Mouse (Mus musculus) small intestine, adult 2 months (tissue): ENCODE measurements around the gene Tspan12.

Experiments used
- CTCF ChIP-seq: fragments of 200-500 bp; IDR thresholded peaks from 2 replicates; pipeline ENCODE4 v1.5.1; 2012; ENCODE audit warnings: low read depth, mild to moderate bottlenecking, control low read depth, inconsistent platforms, low read length, moderate library complexity, mixed read lengths; ENCODE audit not compliant: insufficient replicate concordance, insufficient read length; ENCODE audit errors: extremely low read depth
- POLR2A ChIP-seq: fragments of 200-500 bp; IDR thresholded peaks from 2 replicates; pipeline ENCODE4 v1.6.1; 2012; ENCODE audit warnings: low read depth, mild to moderate bottlenecking, control low read depth, inconsistent platforms, low read length, moderate library complexity

DNA sequence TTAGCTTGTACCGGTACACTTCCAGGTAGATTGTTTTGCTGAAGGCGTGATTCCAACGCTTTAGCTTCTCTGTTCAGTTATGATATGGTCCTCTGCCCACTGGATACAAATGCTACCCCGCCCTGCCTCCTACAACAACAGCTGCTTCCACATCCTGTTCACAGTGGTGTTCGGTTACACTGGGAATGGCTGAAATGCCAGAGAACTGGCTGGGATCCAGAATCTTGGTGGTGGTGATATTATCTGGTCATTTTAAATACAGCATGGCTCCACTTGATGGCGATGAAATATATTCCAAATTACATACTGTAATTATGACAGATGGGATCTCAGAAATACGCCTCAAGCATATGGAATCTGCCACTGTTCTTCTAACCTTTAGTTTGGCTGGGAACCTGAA is 42.1 kb upstream of the Tspan12 start:
- TF ChIP-seq POLR2A (no peak), CTCF (no peak)
